ENCODE assay signal across 7 mouse cellular contexts in the genomic region with DNA sequence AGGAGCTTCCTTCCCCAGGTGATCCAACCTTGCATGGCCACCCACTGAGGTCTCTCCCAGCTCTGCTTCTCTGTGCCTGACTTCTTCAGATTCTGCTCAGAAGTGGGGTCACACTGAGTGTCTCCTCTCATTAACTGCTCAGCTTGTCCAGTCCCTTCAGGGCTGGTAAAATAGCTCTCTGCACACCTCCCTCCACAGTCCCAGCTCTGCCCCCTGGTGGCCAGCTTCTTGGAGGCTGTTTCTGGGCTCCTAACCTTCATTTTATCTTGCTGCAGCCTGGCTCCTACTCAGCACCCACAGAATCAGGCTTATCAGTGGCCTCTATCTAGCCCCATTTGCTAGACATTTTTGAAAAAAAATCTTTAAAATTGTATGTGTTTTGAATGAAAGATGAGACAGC. TPM values are rescaled to one million over a fixed set of nuclear protein-coding genes. Genes with fewer than 3 reads are reported as not detected.
DNase-seq lines count a peak whose midpoint lies in the region; ATAC-seq and TF ChIP-seq lines count a peak whose summit lies in the region.

No protein-coding gene starts in this region.

- no peaks in the 10 kb centered on the region for H3K9me3 ChIP-seq in lung, postnatal 0 days (ENCODE audit: low read length)

- no peaks in the 10 kb centered on the region for H3K36me3 ChIP-seq in lung, postnatal 0 days (ENCODE audit: insufficient read depth, low read length)

- no peak overlapping the region for H3K4me2 ChIP-seq in lung, postnatal 0 days (replicated peaks; ENCODE audit: low read depth, low read length)

- TF ChIP-seq CTCF in lung, postnatal 0 days (IDR thresholded peaks at IDR 0.05) = peak; percentile 83

- no peak for TF ChIP-seq EP300 in lung, postnatal 0 days (IDR thresholded peaks at IDR 0.05)

- DNase-seq in CD8-positive naive resting alpha-beta T cell, adult 2 months (ENCODE audit: low read depth in 2 of 2, low spot score in 2 of 2) = peak; percentile 5 to 16
- DNase-seq in Muller cell, postnatal 12 days (ENCODE audit: inconsistent ontology term) = peak; percentile 39
- peak; percentile 59 for DNase-seq in cerebellum, adult 9-10 months
- peak; percentile 23 to 33 for DNase-seq in gastrocnemius, adult 8-10 months (ENCODE audit: low spot score in 2 of 2)
- DNase-seq in kidney, postnatal 14 days = peak; percentile 63
- DNase-seq in lung, postnatal 0 days (ENCODE audit: low spot score) = peak; percentile 50
- peak; percentile 76 for DNase-seq in right cerebral cortex, postnatal 4 days

- ATAC-seq in lung, postnatal 0 days = peak; percentile 47

- H3K4me3 ChIP-seq in lung, postnatal 0 days (ENCODE audit: low read depth, low read length) = no peak overlapping the region

- no peak overlapping the region for H3K27ac ChIP-seq in lung, postnatal 0 days (ENCODE audit: low read length)

- no peaks in the 10 kb centered on the region for H3K4me1 ChIP-seq in lung, postnatal 0 days (ENCODE audit: insufficient read depth, low read depth, low read length)

- H3K27me3 ChIP-seq in lung, postnatal 0 days (replicated peaks; ENCODE audit: insufficient read depth, low read length) = 0 out of 2 replicates have a peak, but pooled peaks cover 3% of the 10 kb centered on the region

- no peak overlapping the region for H3K9ac ChIP-seq in lung, postnatal 0 days (replicated peaks; ENCODE audit: low read depth)

RNA-seq across cellular contexts. Expression of gene Sctr, which starts 6.4 kb away (rescaled TPM):
- 1 to 10 TPM; 1.5 to 3.3 (median 2.6) TPM for total RNA-seq in gastrocnemius, adult 8-10 months (2022)
- 0.14 TPM in 2 replicates for polyA plus RNA-seq in lung, postnatal 0 days (2015; fragmentation: Nextera tagmentation; extraction: Ambion mirVana)

RNA-seq across cellular contexts. Expression of gene Cfap221, which starts 16.1 kb away (rescaled TPM):
- total RNA-seq in gastrocnemius, adult 8-10 months (2022) = not detected
- 0.39 and 1.7 TPM in 2 replicates for polyA plus RNA-seq in lung, postnatal 0 days (2015; fragmentation: Nextera tagmentation; extraction: Ambion mirVana)

Comparison
In these comparisons a context has a peak if more than half of its experiments do, and no peak if none do; other contexts are left out.
1. DNase-seq: peak in every context shown above with its lines; median percentile 76 in right cerebral cortex, postnatal 4 days; 63 in kidney, postnatal 14 days; 59 in cerebellum, adult 9-10 months; 50 in lung, postnatal 0 days; 39 in Muller cell, postnatal 12 days; 28 in gastrocnemius, adult 8-10 months; 10 in CD8-positive naive resting alpha-beta T cell, adult 2 months.